Comparison of ENCODE assay signal across 16 mouse cellular contexts in genomic region chr2:126014989-126015710, GRCm38 (mm10). TPM values are rescaled to one million over a fixed set of nuclear protein-coding genes. Genes with fewer than 3 reads are reported as not detected.
A peak's percentile ranks its signal among the peaks of the same experiment; 100 is the strongest.
DNase-seq lines count a peak whose midpoint lies in the region; ATAC-seq and TF ChIP-seq lines count a peak whose summit lies in the region.
"Had no signal": no experiment of that assay in that cellular context is flagged by ENCODE, and none has a peak within 500 bp of the region (broad histone marks: within the 10 kb centered on the region; RNA-seq: fewer than 3 reads in every experiment).

No protein-coding gene starts in this region.

- H3K4me2 ChIP-seq in forebrain, postnatal 0 days (ENCODE audit: low read depth): no peak overlapping the region
- no peak overlapping the region for H3K4me2 ChIP-seq in midbrain, postnatal 0 days (ENCODE audit: low read depth, low read length, poor library complexity, severe bottlenecking)
- H3K4me2 ChIP-seq in liver, embryonic 11.5 days: no peak overlapping the region
- H3K4me2 ChIP-seq: hindbrain, embryonic 14.5 days; limb, embryonic 13.5 days had no signal

- H3K9me3 ChIP-seq in forebrain, embryonic 10.5 days: no peaks in the 10 kb centered on the region
- no peaks in the 10 kb centered on the region for H3K9me3 ChIP-seq in forebrain, postnatal 0 days (ENCODE audit: low read length)
- H3K9me3 ChIP-seq in midbrain, embryonic 10.5 days (replicated peaks): no peaks in the 10 kb centered on the region
- no peaks in the 10 kb centered on the region for H3K9me3 ChIP-seq in midbrain, postnatal 0 days (ENCODE audit: low read length)
- no peaks in the 10 kb centered on the region for H3K9me3 ChIP-seq in limb, embryonic 10.5 days (replicated peaks)
- no peaks in the 10 kb centered on the region for H3K9me3 ChIP-seq in liver, embryonic 11.5 days (ENCODE audit: control insufficient read depth, low read length)
- H3K9me3 ChIP-seq: limb, embryonic 13.5 days had no signal

- H3K9ac ChIP-seq in forebrain, postnatal 0 days: no peak overlapping the region
- no peak overlapping the region for H3K9ac ChIP-seq in midbrain, postnatal 0 days (replicated peaks; ENCODE audit: low read length, poor library complexity, severe bottlenecking)
- no peak overlapping the region for H3K9ac ChIP-seq in liver, embryonic 11.5 days (ENCODE audit: low read depth, low read length)
- H3K9ac ChIP-seq: hindbrain, embryonic 14.5 days; limb, embryonic 13.5 days had no signal

- no peaks in the 10 kb centered on the region for H3K27me3 ChIP-seq in forebrain, embryonic 10.5 days (ENCODE audit: poor library complexity, severe bottlenecking)
- H3K27me3 ChIP-seq in forebrain, postnatal 0 days (ENCODE audit: insufficient read depth, low read length): no peaks in the 10 kb centered on the region
- H3K27me3 ChIP-seq in midbrain, embryonic 10.5 days (ENCODE audit: low read depth, poor library complexity, severe bottlenecking): no peaks in the 10 kb centered on the region
- H3K27me3 ChIP-seq in midbrain, postnatal 0 days (ENCODE audit: insufficient read depth, low read length): no peaks in the 10 kb centered on the region
- H3K27me3 ChIP-seq in limb, embryonic 10.5 days (ENCODE audit: low read depth, poor library complexity, severe bottlenecking): no peaks in the 10 kb centered on the region
- no peaks in the 10 kb centered on the region for H3K27me3 ChIP-seq in liver, embryonic 11.5 days (replicated peaks; ENCODE audit: control insufficient read depth, insufficient read depth, low read length)
- H3K27me3 ChIP-seq: limb, embryonic 13.5 days had no signal

- no peak for DNase-seq in forebrain, embryonic 10.5 days (ENCODE audit: extremely low spot score, low spot score)
- DNase-seq in forebrain, postnatal 0 days: no peak
- DNase-seq in midbrain, embryonic 10.5 days (ENCODE audit: low spot score): no peak
- no peak for DNase-seq in midbrain, postnatal 0 days (ENCODE audit: low spot score)
- no peak for DNase-seq in limb, embryonic 10.5 days (ENCODE audit: low spot score)
- DNase-seq in ovary, adult 18-20 months (ENCODE audit: low spot score): no peak
- no peak for DNase-seq in liver, embryonic 11.5 days (ENCODE audit: low spot score)
- DNase-seq in urinary bladder, postnatal 4 days (ENCODE audit: low spot score in 2 of 2): no peak
- DNase-seq: cerebellum, adult 11-12 months; gastrocnemius, postnatal 36 days; lung, postnatal 14 days; thymus, postnatal 25 days had no signal

- no peak for TF ChIP-seq CTCF in forebrain, postnatal 0 days (IDR thresholded peaks at IDR 0.05; ENCODE audit: low read depth)
- TF ChIP-seq CTCF in midbrain, postnatal 0 days (IDR thresholded peaks at IDR 0.05): no peak

- H3K27ac ChIP-seq in forebrain, embryonic 10.5 days: peak overlapping the region; percentile 75; the same call in 1 of the 2 replicates
- no peak overlapping the region for H3K27ac ChIP-seq in forebrain, postnatal 0 days (ENCODE audit: low read depth, low read length)
- H3K27ac ChIP-seq in midbrain, embryonic 10.5 days (replicated peaks): peak overlapping the region; percentile 71
- H3K27ac ChIP-seq in midbrain, postnatal 0 days (ENCODE audit: low read depth, low read length): no peak overlapping the region
- peak overlapping the region; percentile 34; the same call in 1 of the 2 replicates for H3K27ac ChIP-seq in limb, embryonic 10.5 days
- no peak overlapping the region for H3K27ac ChIP-seq in liver, embryonic 11.5 days (ENCODE audit: low read depth, low read length)
- H3K27ac ChIP-seq: hindbrain, embryonic 14.5 days; limb, embryonic 13.5 days; stomach, postnatal 0 days had no signal

- peaks cover 26% of the 10 kb centered on the region for H3K4me1 ChIP-seq in forebrain, embryonic 10.5 days
- no peaks in the 10 kb centered on the region for H3K4me1 ChIP-seq in forebrain, postnatal 0 days (ENCODE audit: insufficient read depth)
- peaks cover 21% of the 10 kb centered on the region for H3K4me1 ChIP-seq in midbrain, embryonic 10.5 days
- H3K4me1 ChIP-seq in midbrain, postnatal 0 days (ENCODE audit: insufficient read depth, low read length): no peaks in the 10 kb centered on the region
- peaks cover 17% of the 10 kb centered on the region for H3K4me1 ChIP-seq in limb, embryonic 10.5 days
- no peaks in the 10 kb centered on the region for H3K4me1 ChIP-seq in liver, embryonic 11.5 days (replicated peaks; ENCODE audit: control insufficient read depth, insufficient read depth, low read length)
- H3K4me1 ChIP-seq: limb, embryonic 13.5 days had no signal

- 54% methylated on average over 12 of the region's 12 CpGs for WGBS in forebrain, embryonic 10.5 days
- 21% methylated on average over 12 of the region's 12 CpGs for WGBS in forebrain, postnatal 0 days
- 54% methylated on average over 12 of the region's 12 CpGs for WGBS in midbrain, embryonic 10.5 days
- 34% methylated on average over 12 of the region's 12 CpGs for WGBS in midbrain, postnatal 0 days
- WGBS in limb, embryonic 10.5 days: 63% methylated on average over 12 of the region's 12 CpGs
- 59% methylated on average over 12 of the region's 12 CpGs for WGBS in liver, embryonic 11.5 days

- H3K36me3 ChIP-seq in forebrain, embryonic 10.5 days (replicated peaks): no peaks in the 10 kb centered on the region
- H3K36me3 ChIP-seq in forebrain, postnatal 0 days (ENCODE audit: insufficient read depth): no peaks in the 10 kb centered on the region
- no peaks in the 10 kb centered on the region for H3K36me3 ChIP-seq in midbrain, embryonic 10.5 days
- H3K36me3 ChIP-seq in midbrain, postnatal 0 days (ENCODE audit: insufficient read depth, low read length): no peaks in the 10 kb centered on the region
- H3K36me3 ChIP-seq in limb, embryonic 10.5 days: no peaks in the 10 kb centered on the region
- H3K36me3 ChIP-seq in liver, embryonic 11.5 days (ENCODE audit: control insufficient read depth, insufficient read depth, low read length): no peaks in the 10 kb centered on the region
- H3K36me3 ChIP-seq: limb, embryonic 13.5 days had no signal

- H3K4me3 ChIP-seq in forebrain, embryonic 10.5 days: no peak overlapping the region
- no peak overlapping the region for H3K4me3 ChIP-seq in forebrain, postnatal 0 days (ENCODE audit: low read depth, low read length)
- H3K4me3 ChIP-seq in midbrain, embryonic 10.5 days: no peak overlapping the region
- no peak overlapping the region for H3K4me3 ChIP-seq in midbrain, postnatal 0 days (ENCODE audit: low read depth, low read length)
- no peak overlapping the region for H3K4me3 ChIP-seq in limb, embryonic 10.5 days
- H3K4me3 ChIP-seq in liver, embryonic 11.5 days (ENCODE audit: low read depth, low read length): no peak overlapping the region
- H3K4me3 ChIP-seq: limb, embryonic 13.5 days had no signal

- no peak for ATAC-seq in forebrain, postnatal 0 days
- ATAC-seq in midbrain, postnatal 0 days (ENCODE audit: low FRiP score): no peak
- ATAC-seq in liver, embryonic 11.5 days (replicated peaks; ENCODE audit: low FRiP score): no peak
- ATAC-seq: intestine, embryonic 16.5 days had no signal

RNA-seq across cellular contexts. Expression of gene Fgf7, which starts 19.3 kb away (rescaled TPM):
- polyA plus RNA-seq in forebrain, embryonic 10.5 days (2016; fragmentation: Nextera tagmentation; extraction: Ambion mirVana): 0.06 TPM in 1 of 2 replicates, not detected in the other
- total RNA-seq in forebrain, postnatal 0 days (2014; rRNA removed): 0.15 and 0.48 TPM in 2 replicates
- 0.23 and 0.31 TPM in 2 replicates for polyA plus RNA-seq in forebrain, postnatal 0 days (2015; fragmentation: Nextera tagmentation; extraction: Ambion mirVana)
- 0.05 and 0.67 TPM in 2 replicates for polyA plus RNA-seq in midbrain, embryonic 10.5 days (2016; fragmentation: Nextera tagmentation; extraction: Ambion mirVana)
- 1.5 and 3.3 TPM in 2 replicates for total RNA-seq in midbrain, postnatal 0 days (2014; rRNA removed)
- polyA plus RNA-seq in midbrain, postnatal 0 days (2015; fragmentation: Nextera tagmentation; extraction: Ambion mirVana): 0.41 and 0.45 TPM in 2 replicates
- 0.51 TPM in 1 of 2 replicates, not detected in the other for polyA plus RNA-seq in limb, embryonic 10.5 days (2016; fragmentation: Nextera tagmentation; extraction: Ambion mirVana)
- 0.14 and 0.21 TPM in 2 replicates for polyA plus RNA-seq in liver, embryonic 11.5 days (2014; fragmentation: Nextera tagmentation; extraction: Ambion mirVana)

Comparison
In these comparisons a context has a peak if more than half of its experiments do, and no peak if none do; other contexts are left out.
1. H3K27ac ChIP-seq: peak in forebrain, embryonic 10.5 days (single experiment), midbrain, embryonic 10.5 days (single experiment) and limb, embryonic 10.5 days (single experiment); none in forebrain, postnatal 0 days (single experiment), midbrain, postnatal 0 days (single experiment) and liver, embryonic 11.5 days (single experiment).